Mouse (Mus musculus): ENCODE data around the gene Mief1. TPM values are rescaled to one million over a fixed set of nuclear protein-coding genes. Genes with fewer than 3 reads are reported as not detected.

The Mief1 gene
- polyA plus RNA-seq, 1 experiment from 2014 or later: 35.8 TPM

- Histone ChIP-seq H3K9ac (replicated peaks; ENCODE audit: low read depth, low read length) (no peak overlapping the region), H3K4me3 (ENCODE audit: low read depth, low read length) (no peak overlapping the region), H3K27ac (ENCODE audit: low read depth, low read length) (no peak overlapping the region), H3K27me3 (ENCODE audit: control insufficient read depth, insufficient read depth, low read length) (no peaks in the 10 kb centered on the region), H3K4me2 (ENCODE audit: low read depth, low read length) (no peak overlapping the region), H3K4me1 (ENCODE audit: control insufficient read depth, insufficient read depth, low read length) (no peaks in the 10 kb centered on the region), H3K9me3 (ENCODE audit: control insufficient read depth, low read length) (no peaks in the 10 kb centered on the region), H3K36me3 (ENCODE audit: control insufficient read depth, insufficient read depth, low read length) (no peaks in the 10 kb centered on the region)
- 83% methylated on average over 3 of the region's 3 CpGs for WGBS
- ATAC-seq (ENCODE audit: low read depth): no peak
Measured at GRCm38 (mm10) chr15:80206057-80206565, 27.7 kb upstream of the Mief1 start.

GRCm38 (mm10) chr15:80208446-80208845 lies 25.4 kb upstream of the Mief1 start:
- no peak overlapping the region for H3K4me2 ChIP-seq (ENCODE audit: low read depth, low read length)
- no peaks in the 10 kb centered on the region for H3K4me1 ChIP-seq (ENCODE audit: control insufficient read depth, insufficient read depth, low read length)
- H3K36me3 ChIP-seq (ENCODE audit: control insufficient read depth, insufficient read depth, low read length): no peaks in the 10 kb centered on the region; the same call in 1 of the 2 replicates
- no peak for ATAC-seq (ENCODE audit: low read depth)
- H3K9ac ChIP-seq (replicated peaks; ENCODE audit: low read depth, low read length): no peak overlapping the region
- H3K27ac ChIP-seq (ENCODE audit: low read depth, low read length): no peak overlapping the region
- H3K27me3 ChIP-seq (ENCODE audit: control insufficient read depth, insufficient read depth, low read length): no peaks in the 10 kb centered on the region
- H3K4me3 ChIP-seq (ENCODE audit: low read depth, low read length): no peak overlapping the region
- H3K9me3 ChIP-seq (ENCODE audit: control insufficient read depth, low read length): no peaks in the 10 kb centered on the region
- WGBS: 30% methylated on average over 4 of the region's 4 CpGs

GRCm38 (mm10) chr15:80213688-80214087 lies 20.1 kb upstream of the Mief1 start:
- Histone ChIP-seq H3K4me2 (ENCODE audit: low read depth, low read length) (no peak overlapping the region), H3K27ac (ENCODE audit: low read depth, low read length) (no peak overlapping the region), H3K4me1 (ENCODE audit: control insufficient read depth, insufficient read depth, low read length) (no peaks in the 10 kb centered on the region), H3K4me3 (ENCODE audit: low read depth, low read length) (no peak overlapping the region), H3K36me3 (ENCODE audit: control insufficient read depth, insufficient read depth, low read length) (no peaks in the 10 kb centered on the region; the same call in 1 of the 2 replicates), H3K9me3 (ENCODE audit: control insufficient read depth, low read length) (no peaks in the 10 kb centered on the region), H3K27me3 (ENCODE audit: control insufficient read depth, insufficient read depth, low read length) (no peaks in the 10 kb centered on the region), H3K9ac (replicated peaks; ENCODE audit: low read depth, low read length) (no peak overlapping the region)
- no peak for ATAC-seq (ENCODE audit: low read depth)

DNA sequence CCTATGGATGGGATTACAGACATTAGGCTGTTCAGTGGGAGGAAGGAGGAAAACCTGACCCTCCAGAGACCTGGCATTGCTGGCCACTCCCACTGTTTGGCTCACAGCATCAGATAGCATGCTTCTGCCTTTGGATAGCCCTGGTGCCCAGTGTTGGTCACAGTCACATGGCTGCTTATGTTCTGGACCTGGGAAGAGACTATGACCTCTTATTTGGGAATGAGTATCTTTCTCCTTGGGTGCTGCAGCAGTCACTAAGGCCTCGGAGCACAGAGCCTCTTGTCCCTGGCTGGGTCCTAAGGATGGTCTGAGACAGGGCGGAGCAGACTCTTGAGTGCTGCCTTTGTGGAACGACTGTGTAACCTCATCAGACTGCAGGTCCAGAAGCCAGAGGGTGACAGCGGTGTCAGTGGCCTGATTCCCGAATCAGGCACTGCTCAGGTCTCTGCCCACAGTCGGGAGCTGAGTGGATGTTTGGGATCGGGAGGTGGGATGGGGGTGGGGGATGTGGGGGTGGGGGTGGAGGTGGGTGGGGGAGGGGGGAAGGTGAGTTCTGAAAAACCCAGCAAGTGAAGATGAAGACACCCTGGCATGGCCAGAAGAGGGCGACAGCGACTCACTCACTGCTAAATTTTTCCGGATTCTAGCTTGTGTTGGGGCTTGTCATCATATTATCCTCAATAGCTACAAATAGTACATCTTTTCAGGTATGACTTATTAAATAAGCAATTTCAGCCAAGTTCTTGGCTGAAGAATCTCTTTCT lies 17.9 kb upstream of the Mief1 start:
- no peak for ATAC-seq (ENCODE audit: low read depth)
- H3K4me3 ChIP-seq (ENCODE audit: low read depth, low read length): no peak overlapping the region

DNA sequence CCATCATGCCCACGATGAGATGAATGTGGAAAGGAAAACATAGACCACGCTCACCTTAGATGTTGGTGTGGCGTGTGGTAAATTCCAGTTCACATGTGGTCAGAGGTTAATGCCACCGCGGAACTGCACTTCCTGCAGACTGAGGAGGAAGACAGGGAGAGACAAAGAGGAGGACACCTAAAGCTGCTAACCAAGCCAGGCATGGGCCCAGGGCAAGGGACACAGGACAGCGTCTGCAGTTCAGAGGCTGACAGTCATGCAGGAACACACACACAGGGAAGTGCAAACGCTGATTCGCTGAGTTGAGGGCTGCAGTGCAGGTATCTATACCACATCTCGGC lies 17.4 kb upstream of the Mief1 start:
- 70% methylated on average over 9 of the region's 9 CpGs for WGBS
- H3K4me1 ChIP-seq (ENCODE audit: control insufficient read depth, insufficient read depth, low read length): no peaks in the 10 kb centered on the region
- H3K4me2 ChIP-seq (ENCODE audit: low read depth, low read length): no peak overlapping the region
- no peak for ATAC-seq (ENCODE audit: low read depth)
- no peak overlapping the region for H3K27ac ChIP-seq (ENCODE audit: low read depth, low read length)
- H3K27me3 ChIP-seq (ENCODE audit: control insufficient read depth, insufficient read depth, low read length): no peaks in the 10 kb centered on the region
- no peaks in the 10 kb centered on the region; the same call in 1 of the 2 replicates for H3K36me3 ChIP-seq (ENCODE audit: control insufficient read depth, insufficient read depth, low read length)
- no peaks in the 10 kb centered on the region for H3K9me3 ChIP-seq (ENCODE audit: control insufficient read depth, low read length)
- no peak overlapping the region for H3K4me3 ChIP-seq (ENCODE audit: low read depth, low read length)
- H3K9ac ChIP-seq (replicated peaks; ENCODE audit: low read depth, low read length): no peak overlapping the region

More for the DNA sequence above, 17.9 kb upstream of the Mief1 start:
- Histone ChIP-seq H3K27ac (ENCODE audit: low read depth, low read length) (no peak overlapping the region), H3K9me3 (ENCODE audit: control insufficient read depth, low read length) (no peaks in the 10 kb centered on the region), H3K36me3 (ENCODE audit: control insufficient read depth, insufficient read depth, low read length) (no peaks in the 10 kb centered on the region; the same call in 1 of the 2 replicates), H3K9ac (replicated peaks; ENCODE audit: low read depth, low read length) (no peak overlapping the region), H3K4me1 (ENCODE audit: control insufficient read depth, insufficient read depth, low read length) (no peaks in the 10 kb centered on the region), H3K4me2 (ENCODE audit: low read depth, low read length) (no peak overlapping the region), H3K27me3 (ENCODE audit: control insufficient read depth, insufficient read depth, low read length) (no peaks in the 10 kb centered on the region)
- WGBS: 12% methylated on average over 10 of the region's 10 CpGs

GRCm38 (mm10) chr15:80217476-80217875 lies 16.3 kb upstream of the Mief1 start:
- H3K36me3 ChIP-seq (ENCODE audit: control insufficient read depth, insufficient read depth, low read length): no peaks in the 10 kb centered on the region
- H3K9me3 ChIP-seq (ENCODE audit: control insufficient read depth, low read length): no peaks in the 10 kb centered on the region
- H3K9ac ChIP-seq (replicated peaks; ENCODE audit: low read depth, low read length): no peak overlapping the region
- H3K4me3 ChIP-seq (ENCODE audit: low read depth, low read length): no peak overlapping the region
- no peak overlapping the region for H3K4me2 ChIP-seq (ENCODE audit: low read depth, low read length)
- ATAC-seq (ENCODE audit: low read depth): no peak
- WGBS: 88% methylated on average over 10 of the region's 10 CpGs
- H3K27ac ChIP-seq (ENCODE audit: low read depth, low read length): no peak overlapping the region
- no peaks in the 10 kb centered on the region for H3K4me1 ChIP-seq (ENCODE audit: control insufficient read depth, insufficient read depth, low read length)
- H3K27me3 ChIP-seq (ENCODE audit: control insufficient read depth, insufficient read depth, low read length): no peaks in the 10 kb centered on the region

DNA sequence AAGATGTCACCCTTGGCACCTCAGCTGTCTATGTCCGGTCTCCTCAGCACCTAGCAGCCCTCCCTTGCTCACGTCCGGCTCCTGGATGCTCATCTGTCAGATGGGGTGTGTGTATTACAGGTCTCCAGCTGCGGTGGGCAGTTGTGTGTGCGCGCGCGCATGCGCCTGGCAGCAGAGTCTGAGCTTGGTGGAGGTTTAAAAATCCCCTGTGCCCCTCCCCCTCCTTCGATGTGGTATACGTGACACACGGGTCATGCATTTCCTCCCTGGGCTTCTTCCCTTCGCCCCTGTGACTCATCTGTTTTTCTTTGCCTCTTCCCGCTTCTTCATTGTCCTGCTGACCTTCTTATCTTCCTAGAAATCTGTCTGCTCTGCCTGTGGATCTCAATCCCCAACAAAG lies 14.6 kb upstream of the Mief1 start:
- ATAC-seq (ENCODE audit: low read depth): no peak
- H3K4me2 ChIP-seq (ENCODE audit: low read depth, low read length): no peak overlapping the region
- no peaks in the 10 kb centered on the region for H3K9me3 ChIP-seq (ENCODE audit: control insufficient read depth, low read length)
- H3K4me1 ChIP-seq (ENCODE audit: control insufficient read depth, insufficient read depth, low read length): no peaks in the 10 kb centered on the region
- H3K4me3 ChIP-seq (ENCODE audit: low read depth, low read length): no peak overlapping the region
- no peaks in the 10 kb centered on the region for H3K27me3 ChIP-seq (ENCODE audit: control insufficient read depth, insufficient read depth, low read length)
- no peak overlapping the region for H3K9ac ChIP-seq (replicated peaks; ENCODE audit: low read depth, low read length)
- no peak overlapping the region for H3K27ac ChIP-seq (ENCODE audit: low read depth, low read length)
- 49% methylated on average over 14 of the region's 14 CpGs for WGBS
- H3K36me3 ChIP-seq (ENCODE audit: control insufficient read depth, insufficient read depth, low read length): no peaks in the 10 kb centered on the region

DNA sequence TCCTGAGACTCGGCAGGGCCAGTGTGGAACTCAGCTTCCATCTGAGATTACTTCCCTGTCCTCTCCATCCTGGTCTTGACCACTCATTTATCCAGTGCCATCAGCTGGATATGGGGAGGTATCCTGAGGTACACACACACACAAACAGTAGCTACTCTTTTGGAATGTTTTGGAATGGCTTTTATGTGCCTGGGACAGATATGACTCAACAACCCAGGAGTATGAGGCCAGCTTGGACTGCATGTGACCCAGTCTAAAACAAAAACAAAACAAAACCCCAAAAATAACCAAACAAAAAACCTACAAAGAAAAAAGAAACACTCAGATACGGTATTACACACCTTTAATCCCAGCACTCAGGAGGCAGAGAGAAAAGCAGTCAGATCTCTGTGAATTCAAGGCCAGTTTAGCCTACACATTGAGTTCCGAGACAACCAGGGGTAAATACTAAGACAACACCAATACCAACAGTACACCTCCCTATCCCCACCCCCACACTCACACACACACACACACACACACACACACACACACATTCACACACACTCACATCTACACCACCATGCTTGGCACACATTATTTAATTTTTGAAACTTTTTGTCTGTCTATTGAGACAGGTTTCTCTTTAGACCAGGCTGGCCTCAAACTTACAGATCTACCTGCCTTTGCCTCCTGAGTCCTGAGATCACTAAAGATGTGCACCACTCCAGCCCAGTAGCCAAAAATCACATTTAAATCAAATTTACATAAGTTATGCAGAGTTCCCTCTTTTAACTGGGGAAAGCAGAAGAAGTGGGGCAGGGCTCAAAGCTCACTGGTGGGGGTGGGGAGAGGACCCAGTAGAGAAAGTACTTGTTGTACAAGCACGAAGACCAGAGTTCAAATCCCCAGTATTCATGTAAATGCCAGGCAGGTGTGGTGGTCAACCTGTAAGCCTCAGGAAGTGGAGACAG lies 13.8 kb upstream of the Mief1 start:
- H3K4me2 ChIP-seq (ENCODE audit: low read depth, low read length): no peak overlapping the region
- no peaks in the 10 kb centered on the region for H3K9me3 ChIP-seq (ENCODE audit: control insufficient read depth, low read length)
- ATAC-seq (ENCODE audit: low read depth): no peak
- H3K9ac ChIP-seq (replicated peaks; ENCODE audit: low read depth, low read length): no peak overlapping the region
- H3K27ac ChIP-seq (ENCODE audit: low read depth, low read length): no peak overlapping the region
- no peak overlapping the region for H3K4me3 ChIP-seq (ENCODE audit: low read depth, low read length)
- H3K36me3 ChIP-seq (ENCODE audit: control insufficient read depth, insufficient read depth, low read length): no peaks in the 10 kb centered on the region
- no peaks in the 10 kb centered on the region for H3K4me1 ChIP-seq (ENCODE audit: control insufficient read depth, insufficient read depth, low read length)
- no peaks in the 10 kb centered on the region for H3K27me3 ChIP-seq (ENCODE audit: control insufficient read depth, insufficient read depth, low read length)
- WGBS: 79% methylated on average over 4 of the region's 4 CpGs

GRCm38 (mm10) chr15:80221031-80221430 lies 12.8 kb upstream of the Mief1 start:
- H3K4me2 ChIP-seq (ENCODE audit: low read depth, low read length): no peak overlapping the region
- H3K27me3 ChIP-seq (ENCODE audit: control insufficient read depth, insufficient read depth, low read length): no peaks in the 10 kb centered on the region
- no peak for ATAC-seq (ENCODE audit: low read depth)
- H3K27ac ChIP-seq (ENCODE audit: low read depth, low read length): no peak overlapping the region
- no peaks in the 10 kb centered on the region for H3K4me1 ChIP-seq (ENCODE audit: control insufficient read depth, insufficient read depth, low read length)
- no peak overlapping the region for H3K9ac ChIP-seq (replicated peaks; ENCODE audit: low read depth, low read length)
- WGBS: 66% methylated on average over 8 of the region's 8 CpGs
- H3K4me3 ChIP-seq (ENCODE audit: low read depth, low read length): no peak overlapping the region
- no peaks in the 10 kb centered on the region for H3K36me3 ChIP-seq (ENCODE audit: control insufficient read depth, insufficient read depth, low read length)
- H3K9me3 ChIP-seq (ENCODE audit: control insufficient read depth, low read length): no peaks in the 10 kb centered on the region

All from neural tube, embryonic 14.5 days (tissue).